Mouse (Mus musculus): ENCODE results near the gene Foxp1. TPM values are rescaled to one million over a fixed set of nuclear protein-coding genes. Genes with fewer than 3 reads are reported as not detected.

The Foxp1 gene
- polyA plus RNA-seq, 1 experiment from 2014 or later = 66.8 TPM

Small RNA genes lying within 50 kb of the gene (microRNA-seq; reads per million reads assigned to microRNA genes)
- gene Gm22328 = not detected
- not detected for gene Gm49348

Other genes with a start within 250 kb of the Foxp1 start
- 10.3 and 10.9 TPM in 2 replicates for gene Eif4e3, start 144.1 kb upstream of the Foxp1 start, polyA plus RNA-seq (2015; fragmentation: Nextera tagmentation; extraction: Ambion mirVana)
- 2.5 and 2.9 TPM in 2 replicates for gene Gm20696, start 144.1 kb upstream of the Foxp1 start, polyA plus RNA-seq (2015; fragmentation: Nextera tagmentation; extraction: Ambion mirVana)
- gene Gpr27, start 170.0 kb upstream of the Foxp1 start, polyA plus RNA-seq (2015; fragmentation: Nextera tagmentation; extraction: Ambion mirVana) = 1.0 and 1.4 TPM in 2 replicates
- gene Prok2, start 203.7 kb upstream of the Foxp1 start, polyA plus RNA-seq (2015; fragmentation: Nextera tagmentation; extraction: Ambion mirVana) = 0.09 TPM in 2 replicates